Comparison of ENCODE assay signal across 22 mouse cellular contexts in genomic region chr13:47228626-47229190, GRCm38 (mm10).
"Had no signal": no experiment of that assay in that cellular context is flagged by ENCODE, and none has a peak within 500 bp of the region (broad histone marks: within the 10 kb centered on the region; RNA-seq: fewer than 3 reads in every experiment).

No protein-coding gene starts in this region.

- H3K36me3 ChIP-seq: limb, embryonic 10.5 days; limb, embryonic 13.5 days; liver, embryonic 13.5 days; midbrain, embryonic 10.5 days; midbrain, embryonic 13.5 days; neural tube, embryonic 13.5 days had no signal

- H3K27me3 ChIP-seq: limb, embryonic 13.5 days; liver, embryonic 13.5 days; megakaryocyte, embryonic 14.5 days; neural tube, embryonic 13.5 days had no signal

- H3K4me2 ChIP-seq: limb, embryonic 13.5 days; liver, embryonic 13.5 days; midbrain, embryonic 13.5 days; neural tube, embryonic 13.5 days had no signal

- DNase-seq: kidney, adult 2 months; kidney, postnatal 25 days; layer of hippocampus, adult 9-11 months; liver; liver, embryonic 13.5 days; right cerebral cortex, adult 18-20 months; right cerebral cortex, postnatal 14 days; right cerebral cortex, postnatal 4 days; thymus, postnatal 25 days had no signal

- H3K9me3 ChIP-seq: limb, embryonic 10.5 days; limb, embryonic 13.5 days; liver, embryonic 13.5 days; megakaryocyte, embryonic 14.5 days; midbrain, embryonic 10.5 days; midbrain, embryonic 13.5 days; neural tube, embryonic 13.5 days had no signal

- H3K9ac ChIP-seq: limb, embryonic 13.5 days; liver, embryonic 13.5 days; midbrain, embryonic 13.5 days; neural tube, embryonic 13.5 days had no signal

- ATAC-seq: inflammation-experienced regulatory T-cells, adult 6 months; intestine, postnatal 0 days; midbrain, embryonic 13.5 days; midbrain, embryonic 16.5 days had no signal

- H3K27ac ChIP-seq: kidney, postnatal 0 days; layer of hippocampus, adult 2 months; limb, embryonic 10.5 days; limb, embryonic 13.5 days; liver, embryonic 13.5 days; midbrain, embryonic 10.5 days; midbrain, embryonic 13.5 days; neural tube, embryonic 13.5 days; stomach, postnatal 0 days had no signal

- H3K4me3 ChIP-seq: layer of hippocampus, adult 2 months; limb, embryonic 10.5 days; limb, embryonic 13.5 days; liver, embryonic 13.5 days; megakaryocyte, embryonic 14.5 days; midbrain, embryonic 10.5 days; midbrain, embryonic 13.5 days; myocyte; neural tube, embryonic 13.5 days had no signal
